Mouse (Mus musculus): ENCODE results near the gene Vmn1r40. TPM values are rescaled to one million over a fixed set of nuclear protein-coding genes. Genes with fewer than 3 reads are reported as not detected.

The Vmn1r40 gene
- not detected in 2 replicates for polyA plus RNA-seq (2015; fragmentation: Nextera tagmentation; extraction: Ambion mirVana)

GRCm38 (mm10) chr6:89707240-89707639 lies at the start of gene Vmn1r40:
Gene Vmn1r40 (plus strand): TSS chr6:89707540.
- Histone ChIP-seq H3K9ac (ENCODE audit: low read depth, low read length) (no peak within 1 kb of the TSS), H3K4me2 (ENCODE audit: low read depth, low read length) (no peak within 1 kb of the TSS), H3K9me3 (ENCODE audit: control insufficient read depth, low read length) (no peaks in the 10 kb centered on the region), H3K4me1 (ENCODE audit: control insufficient read depth, insufficient read depth, low read length) (no peaks in the 10 kb centered on the region), H3K4me3 (ENCODE audit: low read length) (no peak within 1 kb of the TSS), H3K36me3 (ENCODE audit: control insufficient read depth, insufficient read depth, low read length) (no peaks in the 10 kb centered on the region), H3K27me3 (replicated peaks; ENCODE audit: control insufficient read depth, insufficient read depth, low read length) (no peaks in the 10 kb centered on the region), H3K27ac (ENCODE audit: low read length) (no peak within 1 kb of the TSS)
- ATAC-seq, result no peak
- WGBS, result 76% methylated on average over 4 of the region's 4 CpGs

DNA sequence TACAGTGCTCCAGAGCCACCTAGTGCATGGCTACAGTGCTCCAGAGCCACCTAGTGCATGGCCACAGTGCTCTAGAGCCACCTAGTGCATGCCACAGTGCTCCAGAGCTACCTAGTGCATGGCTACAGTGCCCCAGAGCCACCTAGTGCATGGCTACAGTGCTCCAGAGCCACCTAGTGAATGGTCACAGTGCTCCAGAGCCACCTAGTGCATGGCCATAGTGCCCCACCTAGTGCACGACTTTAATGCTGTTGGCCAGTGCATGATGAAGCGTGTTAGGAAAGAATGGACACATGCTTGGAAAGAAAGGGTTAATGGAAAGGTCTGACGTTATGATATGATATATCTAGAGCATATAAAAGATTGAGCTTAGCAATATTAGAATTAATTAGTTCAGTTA lies 49.0 kb upstream of the Vmn1r40 start:
- Histone ChIP-seq H3K4me1 (ENCODE audit: control insufficient read depth, insufficient read depth, low read length) (no peaks in the 10 kb centered on the region), H3K4me2 (ENCODE audit: low read depth, low read length) (no peak overlapping the region), H3K27me3 (replicated peaks; ENCODE audit: control insufficient read depth, insufficient read depth, low read length) (no peaks in the 10 kb centered on the region), H3K9ac (ENCODE audit: low read depth, low read length) (no peak overlapping the region), H3K4me3 (ENCODE audit: low read length) (no peak overlapping the region), H3K9me3 (ENCODE audit: control insufficient read depth, low read length) (no peaks in the 10 kb centered on the region), H3K27ac (ENCODE audit: low read length) (no peak overlapping the region), H3K36me3 (ENCODE audit: control insufficient read depth, insufficient read depth, low read length) (no peaks in the 10 kb centered on the region)
- ATAC-seq, result no peak
- 76% methylated on average over 3 of the region's 3 CpGs for WGBS

GRCm38 (mm10) chr6:89658931-89659330 lies 48.4 kb upstream of the Vmn1r40 start:
- Histone ChIP-seq H3K9ac (ENCODE audit: low read depth, low read length) (no peak overlapping the region), H3K36me3 (ENCODE audit: control insufficient read depth, insufficient read depth, low read length) (no peaks in the 10 kb centered on the region), H3K27ac (ENCODE audit: low read length) (no peak overlapping the region), H3K4me1 (ENCODE audit: control insufficient read depth, insufficient read depth, low read length) (no peaks in the 10 kb centered on the region), H3K4me2 (ENCODE audit: low read depth, low read length) (no peak overlapping the region), H3K27me3 (replicated peaks; ENCODE audit: control insufficient read depth, insufficient read depth, low read length) (no peaks in the 10 kb centered on the region), H3K4me3 (ENCODE audit: low read length) (no peak overlapping the region), H3K9me3 (ENCODE audit: control insufficient read depth, low read length) (no peaks in the 10 kb centered on the region)
- ATAC-seq, result no peak
- 76% methylated on average over 6 of the region's 6 CpGs for WGBS

- Histone ChIP-seq H3K4me2 (ENCODE audit: low read depth, low read length) (no peak overlapping the region), H3K27me3 (replicated peaks; ENCODE audit: control insufficient read depth, insufficient read depth, low read length) (no peaks in the 10 kb centered on the region), H3K9ac (ENCODE audit: low read depth, low read length) (no peak overlapping the region), H3K36me3 (ENCODE audit: control insufficient read depth, insufficient read depth, low read length) (no peaks in the 10 kb centered on the region), H3K27ac (ENCODE audit: low read length) (no peak overlapping the region), H3K9me3 (ENCODE audit: control insufficient read depth, low read length) (no peaks in the 10 kb centered on the region), H3K4me3 (ENCODE audit: low read length) (no peak overlapping the region), H3K4me1 (ENCODE audit: control insufficient read depth, insufficient read depth, low read length) (no peaks in the 10 kb centered on the region)
- 40% methylated on average over 7 of the region's 7 CpGs for WGBS
- no peak for ATAC-seq
These were observed 47.5 kb upstream of the Vmn1r40 start for GRCm38 (mm10) chr6:89659692-89660423.

- ATAC-seq, result no peak
- Histone ChIP-seq H3K36me3 (ENCODE audit: control insufficient read depth, insufficient read depth, low read length) (no peaks in the 10 kb centered on the region), H3K9ac (ENCODE audit: low read depth, low read length) (no peak overlapping the region), H3K4me1 (ENCODE audit: control insufficient read depth, insufficient read depth, low read length) (no peaks in the 10 kb centered on the region), H3K27me3 (replicated peaks; ENCODE audit: control insufficient read depth, insufficient read depth, low read length) (no peaks in the 10 kb centered on the region), H3K27ac (ENCODE audit: low read length) (no peak overlapping the region), H3K4me2 (ENCODE audit: low read depth, low read length) (no peak overlapping the region), H3K4me3 (ENCODE audit: low read length) (no peak overlapping the region), H3K9me3 (ENCODE audit: control insufficient read depth, low read length) (no peaks in the 10 kb centered on the region)
- WGBS, result 74% methylated on average over 1 of the region's 1 CpGs
These were observed 46.9 kb upstream of the Vmn1r40 start for GRCm38 (mm10) chr6:89660490-89660889.

DNA sequence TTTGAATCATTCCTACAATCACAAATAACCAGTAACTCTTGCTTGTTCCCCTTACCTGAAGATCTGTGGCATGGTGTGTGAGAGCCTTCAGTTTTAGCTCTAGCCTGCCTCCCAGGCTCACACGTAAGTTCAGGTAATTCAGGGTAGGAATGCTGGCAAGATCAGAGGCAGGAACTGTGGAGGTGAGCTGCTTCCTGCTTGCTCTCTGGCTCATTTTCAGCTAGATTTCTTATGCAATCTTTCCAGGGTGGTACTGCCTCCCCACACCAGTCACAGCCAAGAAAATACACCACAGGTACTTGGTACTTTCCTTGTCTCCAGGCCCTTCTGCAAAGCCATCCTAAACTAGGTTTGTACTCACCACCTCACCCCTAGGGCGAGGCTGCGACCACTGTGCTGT lies 44.8 kb upstream of the Vmn1r40 start:
- Histone ChIP-seq H3K9me3 (ENCODE audit: control insufficient read depth, low read length) (no peaks in the 10 kb centered on the region), H3K4me2 (ENCODE audit: low read depth, low read length) (no peak overlapping the region), H3K36me3 (ENCODE audit: control insufficient read depth, insufficient read depth, low read length) (no peaks in the 10 kb centered on the region), H3K9ac (ENCODE audit: low read depth, low read length) (no peak overlapping the region), H3K4me3 (ENCODE audit: low read length) (no peak overlapping the region), H3K4me1 (ENCODE audit: control insufficient read depth, insufficient read depth, low read length) (no peaks in the 10 kb centered on the region), H3K27me3 (replicated peaks; ENCODE audit: control insufficient read depth, insufficient read depth, low read length) (no peaks in the 10 kb centered on the region), H3K27ac (ENCODE audit: low read length) (no peak overlapping the region)
- 86% methylated on average over 3 of the region's 3 CpGs for WGBS
- no peak for ATAC-seq

DNA sequence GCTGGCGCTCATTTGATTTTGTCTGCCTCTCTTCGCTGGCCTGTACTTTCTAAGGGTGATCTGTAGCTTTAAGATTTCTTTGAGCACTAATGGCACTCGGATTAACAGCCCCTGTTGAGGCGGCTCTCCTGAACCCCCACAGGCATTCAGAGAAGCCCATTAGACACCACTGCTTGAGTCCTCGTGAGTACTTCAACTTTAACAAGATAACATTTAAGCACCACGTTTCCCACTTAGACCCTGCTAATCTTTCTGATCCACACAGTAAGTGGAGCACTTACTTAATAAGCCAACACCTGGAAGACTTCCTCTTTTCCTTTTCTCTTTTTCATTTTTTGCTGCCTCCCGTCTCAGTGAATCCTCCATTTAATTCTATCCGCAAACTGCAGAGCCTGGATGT lies 42.2 kb upstream of the Vmn1r40 start:
- Histone ChIP-seq H3K9ac (ENCODE audit: low read depth, low read length) (no peak overlapping the region), H3K36me3 (ENCODE audit: control insufficient read depth, insufficient read depth, low read length) (no peaks in the 10 kb centered on the region), H3K4me3 (ENCODE audit: low read length) (no peak overlapping the region), H3K27me3 (replicated peaks; ENCODE audit: control insufficient read depth, insufficient read depth, low read length) (no peaks in the 10 kb centered on the region), H3K4me2 (ENCODE audit: low read depth, low read length) (no peak overlapping the region), H3K4me1 (ENCODE audit: control insufficient read depth, insufficient read depth, low read length) (no peaks in the 10 kb centered on the region), H3K27ac (ENCODE audit: low read length) (no peak overlapping the region), H3K9me3 (ENCODE audit: control insufficient read depth, low read length) (no peaks in the 10 kb centered on the region)
- 65% methylated on average over 8 of the region's 8 CpGs for WGBS
- no peak for ATAC-seq

DNA sequence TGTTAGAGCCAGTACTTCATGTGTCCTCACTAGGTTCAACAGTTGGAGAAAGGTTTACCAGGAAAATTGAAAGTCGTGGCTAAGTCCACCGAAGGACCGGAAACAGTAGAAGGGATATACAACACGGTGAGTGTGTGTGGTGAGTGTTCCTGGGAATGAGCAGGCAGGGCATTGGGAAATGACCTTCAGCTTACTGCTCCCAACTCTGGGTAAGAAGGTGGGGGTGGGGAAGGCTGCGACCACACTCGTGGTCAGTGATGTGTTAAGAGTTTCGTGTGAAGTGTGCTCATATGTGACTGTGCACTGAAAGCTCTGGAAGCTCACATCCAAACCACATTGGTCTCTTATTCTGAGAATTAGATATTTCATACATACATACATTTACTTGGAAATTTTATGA lies 41.7 kb upstream of the Vmn1r40 start:
- 86% methylated on average over 7 of the region's 7 CpGs for WGBS
- no peaks in the 10 kb centered on the region for H3K27me3 ChIP-seq (replicated peaks; ENCODE audit: control insufficient read depth, insufficient read depth, low read length)
- no peaks in the 10 kb centered on the region for H3K4me1 ChIP-seq (ENCODE audit: control insufficient read depth, insufficient read depth, low read length)
- no peak overlapping the region for H3K9ac ChIP-seq (ENCODE audit: low read depth, low read length)
- H3K36me3 ChIP-seq (ENCODE audit: control insufficient read depth, insufficient read depth, low read length), result no peaks in the 10 kb centered on the region
- H3K4me3 ChIP-seq (ENCODE audit: low read length), result no peak overlapping the region
- no peaks in the 10 kb centered on the region for H3K9me3 ChIP-seq (ENCODE audit: control insufficient read depth, low read length)
- no peak overlapping the region for H3K4me2 ChIP-seq (ENCODE audit: low read depth, low read length)
- no peak overlapping the region for H3K27ac ChIP-seq (ENCODE audit: low read length)
- ATAC-seq, result no peak

DNA sequence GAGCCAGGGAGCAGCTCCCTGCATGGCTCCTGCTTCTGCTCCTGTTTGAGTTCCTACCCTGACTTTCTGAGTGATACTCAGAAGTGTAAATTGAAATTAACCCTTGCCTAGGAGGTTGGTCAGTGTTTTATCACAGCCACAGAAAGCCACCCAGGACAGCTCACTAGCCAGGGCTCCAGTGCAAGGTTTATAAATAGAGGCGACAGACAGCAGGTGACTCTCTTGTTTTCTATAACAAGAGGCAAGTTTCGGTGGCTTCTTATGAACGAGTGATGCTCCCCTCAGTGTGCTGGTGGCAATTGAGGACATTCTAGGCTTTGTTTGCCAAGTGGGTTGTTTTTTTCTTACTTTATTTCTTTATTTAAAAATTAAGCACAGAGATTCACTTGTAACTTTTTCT lies 40.4 kb upstream of the Vmn1r40 start:
- Histone ChIP-seq H3K9me3 (ENCODE audit: control insufficient read depth, low read length) (no peaks in the 10 kb centered on the region), H3K27me3 (replicated peaks; ENCODE audit: control insufficient read depth, insufficient read depth, low read length) (no peaks in the 10 kb centered on the region), H3K9ac (ENCODE audit: low read depth, low read length) (no peak overlapping the region), H3K36me3 (ENCODE audit: control insufficient read depth, insufficient read depth, low read length) (no peaks in the 10 kb centered on the region), H3K4me3 (ENCODE audit: low read length) (no peak overlapping the region), H3K27ac (ENCODE audit: low read length) (no peak overlapping the region), H3K4me1 (ENCODE audit: control insufficient read depth, insufficient read depth, low read length) (no peaks in the 10 kb centered on the region), H3K4me2 (ENCODE audit: low read depth, low read length) (no peak overlapping the region)
- no peak for ATAC-seq
- WGBS, result 81% methylated on average over 3 of the region's 3 CpGs

GRCm38 (mm10) chr6:89669556-89669955 lies 37.8 kb upstream of the Vmn1r40 start:
- 75% methylated on average over 6 of the region's 6 CpGs for WGBS
- H3K4me2 ChIP-seq (ENCODE audit: low read depth, low read length), result no peak overlapping the region
- H3K27me3 ChIP-seq (replicated peaks; ENCODE audit: control insufficient read depth, insufficient read depth, low read length), result no peaks in the 10 kb centered on the region
- H3K4me3 ChIP-seq (ENCODE audit: low read length), result no peak overlapping the region
- no peaks in the 10 kb centered on the region for H3K4me1 ChIP-seq (ENCODE audit: control insufficient read depth, insufficient read depth, low read length)
- no peak for ATAC-seq
- H3K27ac ChIP-seq (ENCODE audit: low read length), result no peak overlapping the region
- no peaks in the 10 kb centered on the region for H3K9me3 ChIP-seq (ENCODE audit: control insufficient read depth, low read length)
- no peak overlapping the region for H3K9ac ChIP-seq (ENCODE audit: low read depth, low read length)
- no peaks in the 10 kb centered on the region for H3K36me3 ChIP-seq (ENCODE audit: control insufficient read depth, insufficient read depth, low read length)
